Mouse (Mus musculus) yolk sac, embryonic 10.5 days (tissue): ENCODE data around the gene Lrp8.

Experiments used
- DNase-seq: peaks from one replicate; pipeline ENCODE4 v3.0.0-alpha.2; 2017; ENCODE audit warnings: low spot score

The Lrp8 gene

DNA sequence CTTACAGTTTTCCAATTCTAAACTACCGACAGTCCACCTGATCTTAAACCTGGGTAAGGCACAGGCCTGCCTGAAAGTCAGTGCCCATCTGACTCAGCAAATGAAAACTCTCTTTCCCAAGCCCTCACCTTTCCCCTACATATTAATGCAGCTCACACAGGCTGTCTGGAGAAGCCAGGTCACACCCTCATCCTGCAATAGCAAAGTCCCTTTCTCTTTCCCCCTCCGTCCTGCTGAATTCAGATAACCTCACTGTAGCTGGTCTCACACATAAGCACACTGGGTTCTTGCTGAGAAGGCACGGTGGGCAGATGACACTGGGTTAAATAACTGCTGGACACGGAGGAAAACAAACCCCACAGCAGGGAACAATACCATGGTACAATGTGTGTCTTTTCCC lies 119.9 kb downstream of the Lrp8 start:
- peak; percentile 47 for DNase-seq

DNA sequence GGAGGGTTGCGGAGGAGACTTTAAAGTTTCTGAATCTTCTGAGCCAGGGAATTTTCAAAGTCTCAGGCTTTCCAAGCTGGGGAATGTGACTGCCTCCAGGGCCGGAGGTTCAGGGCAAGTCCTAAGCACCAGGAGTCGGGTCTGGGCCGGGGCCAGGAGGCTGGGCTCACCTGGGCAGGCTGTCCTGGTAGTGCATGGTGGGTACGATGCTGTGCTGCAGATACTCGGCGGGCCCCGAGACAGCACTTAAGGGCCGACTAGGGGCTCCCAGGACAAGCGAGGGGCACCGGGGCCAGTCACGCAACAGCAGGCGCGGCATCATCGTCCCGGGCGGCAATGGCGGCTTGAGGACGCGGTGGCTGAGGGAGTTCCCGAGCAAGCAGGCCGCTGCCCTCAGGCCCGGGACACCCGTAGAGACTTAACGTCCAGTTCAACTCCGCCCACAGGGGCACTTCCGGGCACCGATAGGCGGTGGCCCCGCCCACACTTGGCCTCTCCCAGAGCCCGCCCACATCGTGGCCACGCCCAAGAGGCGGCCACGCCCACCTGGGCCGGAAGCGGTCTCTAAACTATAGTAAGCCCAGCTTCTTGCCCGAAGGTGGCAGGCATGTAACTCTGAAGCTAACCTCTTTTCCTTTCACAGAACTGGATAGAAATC lies 121.2 kb downstream of the Lrp8 start, which contains the start of gene Cpt2:
Gene Cpt2 (minus strand): TSS at position 466 of the 658 bp plus-strand sequence.
- DNase-seq: peak; percentile 96

DNA sequence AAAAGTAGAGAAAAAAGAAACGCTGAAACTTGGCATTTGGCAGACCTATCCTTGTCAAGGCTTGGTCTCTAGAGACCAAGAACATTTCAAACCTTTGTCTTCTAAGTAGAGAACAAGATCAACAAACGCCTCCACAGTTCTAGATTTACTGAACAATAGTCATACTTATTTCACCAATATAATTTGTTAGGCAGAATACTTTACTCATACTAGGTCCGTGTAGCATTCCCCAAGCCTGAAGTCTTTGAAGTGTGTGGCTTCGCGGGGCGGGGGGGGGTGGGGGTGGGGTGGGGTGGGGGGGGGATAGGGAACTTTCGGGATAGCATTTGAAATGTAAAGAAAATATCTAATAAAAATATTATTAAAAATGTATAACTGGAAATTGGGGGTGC lies 121.7 kb downstream of the Lrp8 start:
- no peak for DNase-seq
